Comparison of ENCODE assay signal across 8 mouse cellular contexts in the genomic region with DNA sequence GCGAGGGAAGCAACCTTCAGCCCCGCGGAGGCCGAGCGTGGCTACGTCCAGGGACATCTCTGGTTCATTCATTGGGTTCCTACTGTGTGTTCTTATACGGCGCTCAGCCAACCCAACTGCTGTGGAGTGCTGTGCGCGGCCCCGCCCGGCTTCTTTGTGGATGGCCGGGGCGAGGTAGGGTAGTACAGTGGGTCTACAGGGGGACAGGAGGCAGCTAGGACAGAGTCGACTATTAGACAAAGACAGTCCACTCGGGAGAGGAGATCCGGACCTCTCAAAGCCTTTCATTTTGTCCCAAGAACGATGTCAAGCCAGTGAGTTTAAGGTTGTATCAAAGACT. TPM values are rescaled to one million over a fixed set of nuclear protein-coding genes. Genes with fewer than 3 reads are reported as not detected.
DNase-seq lines count a peak whose midpoint lies in the region; ATAC-seq and TF ChIP-seq lines count a peak whose summit lies in the region.

No protein-coding gene starts in this region.

- H3K36me3 ChIP-seq in heart, embryonic 14.5 days (ENCODE audit: control insufficient read depth, insufficient read depth, low read length): peaks cover 64% of the 10 kb centered on the region
- H3K36me3 ChIP-seq in G1E (replicated peaks): peaks cover 77% of the 10 kb centered on the region
- H3K36me3 ChIP-seq in forebrain, postnatal 0 days (ENCODE audit: insufficient read depth): peaks cover 42% of the 10 kb centered on the region
- peaks cover 40% of the 10 kb centered on the region for H3K36me3 ChIP-seq in macrophage (ENCODE audit: inconsistent target)

- TF ChIP-seq CTCF in G1E (IDR thresholded peaks at IDR 0.05; ENCODE audit: low read depth, low read length): no peak
- no peak for TF ChIP-seq CTCF in forebrain, postnatal 0 days (IDR thresholded peaks at IDR 0.05; ENCODE audit: low read depth)

- DNase-seq in heart, adult 9 months (ENCODE audit: low spot score in 2 of 2): no peak
- DNase-seq in G1E (ENCODE audit: low spot score): no peak
- no peak for DNase-seq in forebrain, postnatal 0 days
- no peak for DNase-seq in urinary bladder, postnatal 14 days (ENCODE audit: low spot score)
- no peak for DNase-seq in layer of hippocampus, adult 9-11 months
- no peak for DNase-seq in gastrocnemius, adult 18-20 months (ENCODE audit: low spot score)

- H3K4me1 ChIP-seq in heart, embryonic 14.5 days (ENCODE audit: control insufficient read depth in 2 of 2, insufficient read depth in 2 of 2, low read length in 2 of 2): peaks cover 11 to 19% of the 10 kb centered on the region in 2 experiments
- peaks cover 75% of the 10 kb centered on the region for H3K4me1 ChIP-seq in G1E (ENCODE audit: insufficient read depth, low read depth, low read length)
- H3K4me1 ChIP-seq in forebrain, postnatal 0 days (ENCODE audit: insufficient read depth): peaks cover 9% of the 10 kb centered on the region

- WGBS in heart, embryonic 14.5 days: under 1% methylated on average over 18 of the region's 18 CpGs
- 1% methylated on average over 18 of the region's 18 CpGs for WGBS in forebrain, postnatal 0 days
- WGBS in macrophage (ENCODE audit: missing documents): under 1% methylated on average over 18 of the region's 18 CpGs

- peaks cover 44% of the 10 kb centered on the region for H3K79me2 ChIP-seq in macrophage (ENCODE audit: inconsistent target)

- H3K27me3 ChIP-seq in heart, embryonic 14.5 days (ENCODE audit: control insufficient read depth, insufficient read depth, low read length): no peaks in the 10 kb centered on the region
- no peaks in the 10 kb centered on the region for H3K27me3 ChIP-seq in G1E (ENCODE audit: insufficient read depth, low read length)
- H3K27me3 ChIP-seq in forebrain, postnatal 0 days (ENCODE audit: insufficient read depth, low read length): no peaks in the 10 kb centered on the region

- no peaks in the 10 kb centered on the region for H3K9me3 ChIP-seq in heart, embryonic 14.5 days (ENCODE audit: control insufficient read depth, low read length)
- H3K9me3 ChIP-seq in G1E (replicated peaks): no peaks in the 10 kb centered on the region
- no peaks in the 10 kb centered on the region for H3K9me3 ChIP-seq in forebrain, postnatal 0 days (ENCODE audit: low read length)

- H3K27ac ChIP-seq in heart, embryonic 14.5 days (replicated peaks in 1 of 2; ENCODE audit: control insufficient read depth in 1 of 2, insufficient read depth in 1 of 2, low read depth in 2 of 2, low read length in 2 of 2): peak overlapping the region; percentile 43 to 78; a peak in 3 of 4 replicates
- peak overlapping the region; percentile 84 for H3K27ac ChIP-seq in forebrain, postnatal 0 days (ENCODE audit: low read depth, low read length)
- H3K27ac ChIP-seq in macrophage: peak overlapping the region; percentile 28

- ATAC-seq in heart, embryonic 14.5 days (ENCODE audit: insufficient number of reproducible peaks, insufficient read depth, low FRiP score, low read depth): no peak
- ATAC-seq in G1E (ENCODE audit: extremely low read depth, insufficient number of reproducible peaks, low FRiP score, poor library complexity, severe bottlenecking): no peak
- ATAC-seq in forebrain, postnatal 0 days: peak; percentile 30

- H3K4me2 ChIP-seq in heart, embryonic 14.5 days (ENCODE audit: low read length): peak overlapping the region; percentile 82
- H3K4me2 ChIP-seq in forebrain, postnatal 0 days (ENCODE audit: low read depth): peak overlapping the region; percentile 92

- peak overlapping the region; percentile 92 for H3K9ac ChIP-seq in heart, embryonic 14.5 days (ENCODE audit: low read length)
- H3K9ac ChIP-seq in forebrain, postnatal 0 days: peak overlapping the region; percentile 77

- peak overlapping the region; percentile 72 to 86 for H3K4me3 ChIP-seq in heart, embryonic 14.5 days (ENCODE audit: control insufficient read depth in 1 of 2, insufficient read depth in 1 of 2, low read depth in 1 of 2, low read length in 2 of 2)
- H3K4me3 ChIP-seq in G1E (ENCODE audit: low read depth, low read length): peak overlapping the region; percentile 95
- H3K4me3 ChIP-seq in forebrain, postnatal 0 days (ENCODE audit: low read depth, low read length): peak overlapping the region; percentile 86
- H3K4me3 ChIP-seq in macrophage (ENCODE audit: inconsistent target): peak overlapping the region; percentile 84

RNA-seq across cellular contexts. Expression of gene Spsb3, which starts 0.5 kb away (rescaled TPM):
- 26.8 and 28.2 TPM in 2 replicates for polyA plus RNA-seq in heart, embryonic 14.5 days (2014; fragmentation: Nextera tagmentation; extraction: Ambion mirVana)
- total RNA-seq in G1E (2014; fragmentation: Nextera tagmentation): 10.9 and 12.8 TPM in 2 replicates
- total RNA-seq in G1E (2017): 15.9 and 19.7 TPM in 2 replicates
- polyA plus RNA-seq in G1E (2012): 35.1 and 42.6 TPM in 2 replicates
- total RNA-seq in forebrain, postnatal 0 days (2014; rRNA removed): 75.7 and 91.0 TPM in 2 replicates
- polyA plus RNA-seq in forebrain, postnatal 0 days (2015; fragmentation: Nextera tagmentation; extraction: Ambion mirVana): 89.8 and 97.8 TPM in 2 replicates
- total RNA-seq in macrophage (2018; cell fraction: chromatin; rRNA removed): 10 to 100 TPM in 21 of 26 experiments, 1 to 10 TPM in 5; 6.9 to 30.1 (median 17.5) TPM
- total RNA-seq in macrophage (2018; cell fraction: cytosol; rRNA removed): 10 to 100 TPM in 25 of 26 experiments, 1 to 10 TPM in 1; 9.7 to 18.3 (median 15.0) TPM
- total RNA-seq in macrophage (2018; cell fraction: nucleus; rRNA removed): 10 to 100 TPM in 24 of 26 experiments, 1 to 10 TPM in 2; 8.9 to 28.0 (median 17.7) TPM
- polyA plus RNA-seq in macrophage (2018): 17.0 to 23.2 TPM (median 18.9 TPM) in 3 replicates
- 10 to 100 TPM; 29.7 to 37.9 TPM for total RNA-seq in gastrocnemius, adult 18-20 months (2021)

RNA-seq across cellular contexts. Expression of gene Nubp2, which starts 0.8 kb away (rescaled TPM):
- 37.8 and 39.8 TPM in 2 replicates for polyA plus RNA-seq in heart, embryonic 14.5 days (2014; fragmentation: Nextera tagmentation; extraction: Ambion mirVana)
- total RNA-seq in G1E (2014; fragmentation: Nextera tagmentation) (92.9 and 95.7 TPM in 2 replicates), G1E (2017) (46.9 and 58.5 TPM in 2 replicates)
- polyA plus RNA-seq in G1E (2012) (79.9 and 103 TPM in 2 replicates), macrophage (2018) (22.4 to 61.4 TPM (median 44.7 TPM) in 3 replicates)
- total RNA-seq in forebrain, postnatal 0 days (2014; rRNA removed): 40.5 and 50.6 TPM in 2 replicates
- 67.3 and 80.1 TPM in 2 replicates for polyA plus RNA-seq in forebrain, postnatal 0 days (2015; fragmentation: Nextera tagmentation; extraction: Ambion mirVana)
- 10 to 100 TPM in 21 of 26 experiments, 1 to 10 TPM in 5; 2.7 to 32.6 (median 19.8) TPM for total RNA-seq in macrophage (2018; cell fraction: chromatin; rRNA removed)
- total RNA-seq in macrophage (2018; cell fraction: cytosol; rRNA removed): 10 to 100 TPM; 28.9 to 58.5 (median 46.0) TPM
- total RNA-seq in macrophage (2018; cell fraction: nucleus; rRNA removed): 10 to 100 TPM in 25 of 26 experiments, 1 to 10 TPM in 1; 7.8 to 41.3 (median 22.4) TPM
- 10 to 100 TPM; 11.0 to 11.1 TPM for total RNA-seq in gastrocnemius, adult 18-20 months (2021)

RNA-seq across cellular contexts. Expression of gene Eme2, which starts 8.0 kb away (rescaled TPM):
- polyA plus RNA-seq in heart, embryonic 14.5 days (2014; fragmentation: Nextera tagmentation; extraction: Ambion mirVana): 14.7 and 16.0 TPM in 2 replicates
- total RNA-seq in G1E (2014; fragmentation: Nextera tagmentation) (3.4 and 6.5 TPM in 2 replicates), G1E (2017) (18.2 and 19.4 TPM in 2 replicates)
- polyA plus RNA-seq in G1E (2012) (9.4 and 12.1 TPM in 2 replicates), macrophage (2018) (4.6 to 7.3 TPM (median 7.2 TPM) in 3 replicates)
- total RNA-seq in forebrain, postnatal 0 days (2014; rRNA removed): 35.6 and 36.6 TPM in 2 replicates
- polyA plus RNA-seq in forebrain, postnatal 0 days (2015; fragmentation: Nextera tagmentation; extraction: Ambion mirVana): 14.7 and 17.9 TPM in 2 replicates
- 10 to 100 TPM; 19.9 to 68.1 (median 46.8) TPM for total RNA-seq in macrophage (2018; cell fraction: chromatin; rRNA removed)
- total RNA-seq in macrophage (2018; cell fraction: cytosol; rRNA removed): 10 to 100 TPM in 2 of 26 experiments, 1 to 10 TPM in 24; 4.5 to 14.2 (median 6.9) TPM
- total RNA-seq in macrophage (2018; cell fraction: nucleus; rRNA removed): 10 to 100 TPM; 11.0 to 49.3 (median 30.8) TPM
- 1 to 10 TPM; 6.5 to 8.4 TPM for total RNA-seq in gastrocnemius, adult 18-20 months (2021)

RNA-seq across cellular contexts. Expression of gene Mrps34, which starts 8.0 kb away (rescaled TPM):
- polyA plus RNA-seq in heart, embryonic 14.5 days (2014; fragmentation: Nextera tagmentation; extraction: Ambion mirVana): 82.1 and 82.8 TPM in 2 replicates
- 28.8 and 30.8 TPM in 2 replicates for total RNA-seq in G1E (2014; fragmentation: Nextera tagmentation)
- total RNA-seq in G1E (2017): 15.6 and 21.1 TPM in 2 replicates
- 81.7 and 82.8 TPM in 2 replicates for polyA plus RNA-seq in G1E (2012)
- 39.5 and 45.5 TPM in 2 replicates for total RNA-seq in forebrain, postnatal 0 days (2014; rRNA removed)
- 128 and 138 TPM in 2 replicates for polyA plus RNA-seq in forebrain, postnatal 0 days (2015; fragmentation: Nextera tagmentation; extraction: Ambion mirVana)
- total RNA-seq in macrophage (2018; cell fraction: chromatin; rRNA removed): 10 to 100 TPM in 5 of 26 experiments, 1 to 10 TPM in 21; 1.3 to 15.7 (median 4.7) TPM
- total RNA-seq in macrophage (2018; cell fraction: cytosol; rRNA removed): 10 to 100 TPM; 23.6 to 46.7 (median 35.7) TPM
- total RNA-seq in macrophage (2018; cell fraction: nucleus; rRNA removed): 10 to 100 TPM in 11 of 26 experiments, 1 to 10 TPM in 15; 2.8 to 23.1 (median 9.5) TPM
- polyA plus RNA-seq in macrophage (2018): 22.2 to 58.4 TPM (median 43.9 TPM) in 3 replicates
- total RNA-seq in gastrocnemius, adult 18-20 months (2021): 10 to 100 TPM; 79.4 to 86.3 TPM

RNA-seq across cellular contexts. Expression of gene Nme3, which starts 9.4 kb away (rescaled TPM):
- 39.4 and 43.9 TPM in 2 replicates for polyA plus RNA-seq in heart, embryonic 14.5 days (2014; fragmentation: Nextera tagmentation; extraction: Ambion mirVana)
- total RNA-seq in G1E (2014; fragmentation: Nextera tagmentation): 5.6 and 9.5 TPM in 2 replicates
- total RNA-seq in G1E (2017): 29.0 and 32.5 TPM in 2 replicates
- 20.2 and 26.8 TPM in 2 replicates for polyA plus RNA-seq in G1E (2012)
- total RNA-seq in forebrain, postnatal 0 days (2014; rRNA removed): 60.1 and 75.7 TPM in 2 replicates
- polyA plus RNA-seq in forebrain, postnatal 0 days (2015; fragmentation: Nextera tagmentation; extraction: Ambion mirVana): 74.7 and 81.0 TPM in 2 replicates
- 1 to 10 TPM in 14 of 26 experiments, not detected in 12; 1.3 to 9.1 (median 3.4) TPM for total RNA-seq in macrophage (2018; cell fraction: chromatin; rRNA removed)
- total RNA-seq in macrophage (2018; cell fraction: cytosol; rRNA removed): 10 to 100 TPM in 18 of 26 experiments, 1 to 10 TPM in 8; 7.8 to 34.7 (median 17.4) TPM
- total RNA-seq in macrophage (2018; cell fraction: nucleus; rRNA removed): 10 to 100 TPM in 13 of 26 experiments, 1 to 10 TPM in 12, not detected in 1; 2.3 to 19.1 (median 10.0) TPM
- polyA plus RNA-seq in macrophage (2018): 8.8 to 36.2 TPM (median 19.0 TPM) in 3 replicates
- 10 to 100 TPM; 11.8 to 12.3 TPM for total RNA-seq in gastrocnemius, adult 18-20 months (2021)

Comparison
In these comparisons a context has a peak if more than half of its experiments do, and no peak if none do; other contexts are left out.
1. H3K27ac ChIP-seq: peak in every context shown above with its lines; median percentile 84 in forebrain, postnatal 0 days; 60 in heart, embryonic 14.5 days; 28 in macrophage.